Mouse (Mus musculus) left cerebral cortex, adult 8-10 months (tissue): ENCODE measurements around the gene Matn1. TPM values are rescaled to one million over a fixed set of nuclear protein-coding genes. Genes with fewer than 3 reads are reported as not detected.

Experiments
- DNase-seq, 2 experiments: peaks; one replicate each; pipeline ENCODE4 v3.0.0; 2022; ENCODE audit warnings: low spot score in 2 of 2
- total RNA-seq, 4 experiments: library from RNA; stranded (reverse); gene quantifications; 2 replicates each; pipeline ENCODE4 v1.2.4; 2022

Gene Matn1
- total RNA-seq, 4 experiments from 2014 or later = 0.48 to 0.86 (median 0.70) TPM

GRCm38 (mm10) chr4:130984416-130985182 lies 40.4 kb downstream of the Matn1 start:
- no peak for DNase-seq

GRCm38 (mm10) chr4:130987046-130987445 lies 42.9 kb downstream of the Matn1 start:
- no peak for DNase-seq

GRCm38 (mm10) chr4:130988219-130988839 lies 44.1 kb downstream of the Matn1 start:
- no peak for DNase-seq

GRCm38 (mm10) chr4:130989146-130989545 lies 45.0 kb downstream of the Matn1 start:
- DNase-seq = no peak

GRCm38 (mm10) chr4:130990966-130991365 lies 46.8 kb downstream of the Matn1 start:
- DNase-seq = no peak

- DNase-seq = no peak
Measured at GRCm38 (mm10) chr4:130994556-130994955, 50.4 kb downstream of the Matn1 start.

GRCm38 (mm10) chr4:130999744-131000527 lies 55.8 kb downstream of the Matn1 start:
- no peak for DNase-seq

- no peak for DNase-seq
Measured at GRCm38 (mm10) chr4:131000614-131001178, 56.5 kb downstream of the Matn1 start.

Other genes with a start within 250 kb of the Matn1 start
- 100 to 1,000 TPM; 137 to 168 (median 159) TPM for gene Sdc3, start 151.8 kb upstream of the Matn1 start, total RNA-seq
- 100 to 1,000 TPM in 2 of 4 experiments, 10 to 100 TPM in 2; 37.3 to 127 (median 71.2) TPM for gene Laptm5, start 31.3 kb upstream of the Matn1 start, total RNA-seq